Mouse (Mus musculus): ENCODE results near the gene 1700123L14Rik. TPM values are rescaled to one million over a fixed set of nuclear protein-coding genes. Genes with fewer than 3 reads are reported as not detected.

The 1700123L14Rik gene
- polyA plus RNA-seq, 1 experiment from 2014 or later: not detected

GRCm38 (mm10) chr6:96116534-96117272 is 49.3 kb downstream of the 1700123L14Rik start:
- H3K9ac ChIP-seq (replicated peaks; ENCODE audit: low read length): peak overlapping the region; percentile 80
- H3K9me3 ChIP-seq (ENCODE audit: low read length): no peaks in the 10 kb centered on the region
- no peaks in the 10 kb centered on the region for H3K27me3 ChIP-seq (ENCODE audit: insufficient read depth, low read length)
- H3K27ac ChIP-seq (ENCODE audit: low read length): peak overlapping the region; percentile 34; the same call in 1 of the 2 replicates
- peak overlapping the region; percentile 99 for H3K4me2 ChIP-seq (replicated peaks; ENCODE audit: low read depth, low read length)
- peak; percentile 87 for ATAC-seq (ENCODE audit: low FRiP score, low TSS enrichment)
- under 1% methylated on average over 31 of the region's 32 CpGs for WGBS
- H3K36me3 ChIP-seq (ENCODE audit: insufficient read depth, low read length): no peaks in the 10 kb centered on the region
- peaks cover 17% of the 10 kb centered on the region for H3K4me1 ChIP-seq (ENCODE audit: insufficient read depth, low read length)
- peak overlapping the region; percentile 74 for H3K4me3 ChIP-seq (ENCODE audit: low read length)

- 10% methylated on average over 6 of the region's 6 CpGs for WGBS
- no peaks in the 10 kb centered on the region for H3K27me3 ChIP-seq (ENCODE audit: insufficient read depth, low read length)
- H3K9ac ChIP-seq (replicated peaks; ENCODE audit: low read length): peak overlapping the region; percentile 80
- peak overlapping the region; percentile 99 for H3K4me2 ChIP-seq (replicated peaks; ENCODE audit: low read depth, low read length)
- peaks cover 17% of the 10 kb centered on the region for H3K4me1 ChIP-seq (ENCODE audit: insufficient read depth, low read length)
- ATAC-seq (ENCODE audit: low FRiP score, low TSS enrichment): no peak
- no peaks in the 10 kb centered on the region for H3K36me3 ChIP-seq (ENCODE audit: insufficient read depth, low read length)
- H3K4me3 ChIP-seq (ENCODE audit: low read length): peak overlapping the region; percentile 74
- H3K9me3 ChIP-seq (ENCODE audit: low read length): no peaks in the 10 kb centered on the region
- peak overlapping the region; percentile 34; the same call in 1 of the 2 replicates for H3K27ac ChIP-seq (ENCODE audit: low read length)
Observed at GRCm38 (mm10) chr6:96116148-96116533, 49.9 kb downstream of the 1700123L14Rik start.

Other genes starting within 250 kb of the 1700123L14Rik start
- 3.3 and 3.8 TPM in 2 replicates for gene Fam19a1, start 53.1 kb downstream of the 1700123L14Rik start, polyA plus RNA-seq (2015; fragmentation: Nextera tagmentation; extraction: Ambion mirVana)

All from kidney, embryonic 16.5 days (tissue).